In genomic region chr10:62401641-62402111, GRCm38 (mm10) we compare ENCODE assay signal across 9 mouse cellular contexts. TPM values are rescaled to one million over a fixed set of nuclear protein-coding genes. Genes with fewer than 3 reads are reported as not detected.
DNase-seq lines count a peak whose midpoint lies in the region; ATAC-seq lines count a peak whose summit lies in the region.
"Had no signal": no experiment of that assay in that cellular context is flagged by ENCODE, and none has a peak within 500 bp of the region (broad histone marks: within the 10 kb centered on the region; RNA-seq: fewer than 3 reads in every experiment).

No protein-coding gene starts in this region.

- DNase-seq in left cerebral cortex, postnatal 10 days (ENCODE audit: extremely low spot score in 1 of 2, low spot score in 2 of 2), result peak; percentile 4 to 67
- no peak for DNase-seq in left cerebral cortex, adult 8-10 months (ENCODE audit: low spot score in 2 of 2)
- peak; percentile 36 for DNase-seq in ZHBTc4 (ENCODE audit: low read depth, low spot score)
- peak; percentile 59 for DNase-seq in fibroblast of lung, adult 2 months (ENCODE audit: low read depth)
- DNase-seq in layer of hippocampus, postnatal 14 days (ENCODE audit: low spot score in 2 of 2), result peak; percentile 41 to 57
- no peak for DNase-seq in kidney, adult 8-10 months
- DNase-seq in thymus, postnatal 10 days (ENCODE audit: low spot score in 2 of 2), result no peak

- intact Hi-C loops in left cerebral cortex, postnatal 10 days (cut with DNase I), result no loop called here

- ATAC-seq in megakaryocyte progenitor cell, adult 5-6 weeks (replicated peaks; ENCODE audit: poor library complexity), result no peak
- ATAC-seq: Patski had no signal

RNA-seq across cellular contexts. Expression of gene Hkdc1, which starts 20.6 kb away (rescaled TPM):
- total RNA-seq in left cerebral cortex, postnatal 10 days (2021), result 1 to 10 TPM; 5.8 to 5.9 TPM
- 10 to 100 TPM in 1 of 4 experiments, 1 to 10 TPM in 3; 5.8 to 10.4 (median 7.2) TPM for total RNA-seq in left cerebral cortex, adult 8-10 months (2022)
- total RNA-seq in layer of hippocampus, postnatal 14 days (2021), result 1 to 10 TPM; 3.2 to 5.7 TPM
- not detected in 2 replicates for total RNA-seq in megakaryocyte progenitor cell, adult 5-6 weeks (2015)
- not detected in 2 replicates for total RNA-seq in megakaryocyte progenitor cell, adult 5-6 weeks (2017)

RNA-seq across cellular contexts. Expression of gene Hk1, which starts 22.0 kb away (rescaled TPM):
- 100 to 1,000 TPM; 309 to 314 TPM for total RNA-seq in left cerebral cortex, postnatal 10 days (2021)
- 100 to 1,000 TPM; 308 to 326 (median 318) TPM for total RNA-seq in left cerebral cortex, adult 8-10 months (2022)
- total RNA-seq in layer of hippocampus, postnatal 14 days (2021), result 100 to 1,000 TPM; 307 to 312 TPM
- 30.9 and 37.2 TPM in 2 replicates for total RNA-seq in megakaryocyte progenitor cell, adult 5-6 weeks (2015)
- total RNA-seq in megakaryocyte progenitor cell, adult 5-6 weeks (2017), result 86.2 and 116 TPM in 2 replicates

RNA-seq across cellular contexts. Expression of gene 4930507D05Rik, which starts 47.6 kb away (rescaled TPM):
- total RNA-seq in left cerebral cortex, postnatal 10 days (2021), result 1 to 10 TPM; 2.7 to 3.0 TPM
- total RNA-seq in left cerebral cortex, adult 8-10 months (2022), result 1 to 10 TPM in 2 of 4 experiments, under 1 TPM in 2; 0.81 to 1.8 (median 1.0) TPM
- total RNA-seq in layer of hippocampus, postnatal 14 days (2021), result 1 to 10 TPM; 1.6 to 1.8 TPM
- total RNA-seq in megakaryocyte progenitor cell, adult 5-6 weeks (2015), result 1.6 and 2.0 TPM in 2 replicates
- 1.1 and 2.0 TPM in 2 replicates for total RNA-seq in megakaryocyte progenitor cell, adult 5-6 weeks (2017)

RNA-seq across cellular contexts. Expression of gene Supv3l1, which starts 47.9 kb away (rescaled TPM):
- 10 to 100 TPM; 20.8 to 25.6 TPM for total RNA-seq in left cerebral cortex, postnatal 10 days (2021)
- 10 to 100 TPM; 23.0 to 33.5 (median 27.6) TPM for total RNA-seq in left cerebral cortex, adult 8-10 months (2022)
- total RNA-seq in layer of hippocampus, postnatal 14 days (2021), result 10 to 100 TPM; 20.8 to 22.6 TPM
- total RNA-seq in megakaryocyte progenitor cell, adult 5-6 weeks (2015), result 38.1 and 47.5 TPM in 2 replicates
- total RNA-seq in megakaryocyte progenitor cell, adult 5-6 weeks (2017), result 41.8 and 46.6 TPM in 2 replicates

Comparison
In these comparisons a context has a peak if more than half of its experiments do, and no peak if none do; other contexts are left out.
1. DNase-seq: peak in left cerebral cortex, postnatal 10 days (2 of 2), ZHBTc4 (single experiment), fibroblast of lung, adult 2 months (single experiment) and layer of hippocampus, postnatal 14 days (2 of 2); none in left cerebral cortex, adult 8-10 months (0 of 2), kidney, adult 8-10 months (0 of 2) and thymus, postnatal 10 days (0 of 2).
2. RNA of gene Hkdc1, which starts 20.6 kb away (total RNA-seq): 5.8 to 10.4 TPM in left cerebral cortex, adult 8-10 months, 5.8 to 5.9 TPM in left cerebral cortex, postnatal 10 days and 3.2 to 5.7 TPM in layer of hippocampus, postnatal 14 days; not detected in megakaryocyte progenitor cell, adult 5-6 weeks; every median in the first group is over 4 times any median in the second.